Mouse (Mus musculus) midbrain, postnatal 0 days (tissue): Measurements from ENCODE around the gene Spag17. TPM values are rescaled to one million over a fixed set of nuclear protein-coding genes. Genes with fewer than 3 reads are reported as not detected.

Experiments used
- ATAC-seq: fragments of 200-750 bp; cut with Nextera tagmentation; 2 replicates; pipeline ENCODE4 v1.8.0; 2017; ENCODE audit warnings: moderate number of reproducible peaks, mild to moderate bottlenecking, moderate TSS enrichment, moderate library complexity; ENCODE audit not compliant: low FRiP score
- DNase-seq: peaks from one replicate; pipeline ENCODE4 v3.0.0-alpha.2; 2015; ENCODE audit warnings: low spot score
- H3K27ac ChIP-seq: fragments of 300-500 bp; sonication (generic); 2 replicates; pipeline ENCODE4 v1.5.1; 2014; ENCODE audit warnings: low read depth, mild to moderate bottlenecking, low read length, mixed read lengths
- H3K27me3 ChIP-seq: fragments of 300-500 bp; sonication (generic); 2 replicates; pipeline ENCODE4 v1.6.1; 2014; ENCODE audit warnings: low read length, control low read depth, mixed read lengths; ENCODE audit not compliant: insufficient read depth
- H3K36me3 ChIP-seq: fragments of 300-500 bp; sonication (generic); 2 replicates; pipeline ENCODE4 v1.6.1; 2014; ENCODE audit warnings: low read length, control low read depth, mixed read lengths; ENCODE audit not compliant: insufficient read depth
- H3K4me1 ChIP-seq: fragments of 300-500 bp; sonication (generic); 2 replicates; pipeline ENCODE4 v1.6.1; 2014; ENCODE audit warnings: mild to moderate bottlenecking, control low read depth, antibody characterized with exemption, low read length, mixed read lengths; ENCODE audit not compliant: insufficient read depth
- H3K4me2 ChIP-seq: fragments of 300-500 bp; sonication (generic); 2 replicates; pipeline ENCODE4 v1.6.1; 2014; ENCODE audit warnings: low read depth, mild to moderate bottlenecking, low read length, mixed read lengths; ENCODE audit not compliant: poor library complexity, severe bottlenecking
- H3K4me3 ChIP-seq: fragments of 300-500 bp; sonication (generic); 2 replicates; pipeline ENCODE4 v1.5.1; 2014; ENCODE audit warnings: low read depth, mild to moderate bottlenecking, low read length, moderate library complexity
- H3K9ac ChIP-seq: fragments of 300-500 bp; sonication (generic); replicated peaks from 2 replicates; pipeline ENCODE4 v1.6.1; 2014; ENCODE audit warnings: mild to moderate bottlenecking, low read length, moderate library complexity, mixed read lengths; ENCODE audit not compliant: poor library complexity, severe bottlenecking
- H3K9me3 ChIP-seq: fragments of 300-500 bp; sonication (generic); 2 replicates; pipeline ENCODE4 v1.6.1; 2016; ENCODE audit warnings: low read length, control low read depth
- CTCF ChIP-seq: IDR thresholded peaks from 2 replicates; pipeline ENCODE4 v1.5.1; 2016; ENCODE audit warnings: antibody characterized with exemption, mild to moderate bottlenecking
- WGBS: fragments of 180-500 bp; shearing (Covaris S2); extraction: QIAGEN DNeasy Blood & Tissue Kit; methylation state at CpG from one replicate; pipeline ENCODE4 v1.1.7; 2014; 5-methylcytosine and 5-hydroxymethylcytosine counted together
- polyA plus RNA-seq: library from polyadenylated mRNA; unstranded; fragments of >200 nt; fragmentation: Nextera tagmentation; extraction: Ambion mirVana; gene quantifications from 2 replicates; pipeline ENCODE4 v1.2.1, GENCODE M21; 2015
- total RNA-seq: library from RNA; depleted of rRNA; stranded (reverse); fragments of >200 nt; gene quantifications from 2 replicates; pipeline ENCODE4 v1.2.3, GENCODE M21; 2014

The Spag17 gene
- total and polyA plus RNA-seq, 2 experiments from 2014 or later = 0.22 to 0.80 TPM

- Histone ChIP-seq H3K4me1 (no peaks in the 10 kb centered on the region), H3K9me3 (no peaks in the 10 kb centered on the region), H3K4me2 (no peak overlapping the region), H3K27me3 (no peaks in the 10 kb centered on the region), H3K9ac (no peak overlapping the region), H3K4me3 (no peak overlapping the region), H3K27ac (no peak overlapping the region), H3K36me3 (no peaks in the 10 kb centered on the region)
- no peak for ATAC-seq
- 75% methylated on average over 5 of the region's 5 CpGs for WGBS
- DNase-seq = no peak
- no peak for TF ChIP-seq CTCF
Measured at GRCm38 (mm10) chr3:99970766-99971165, 85.6 kb downstream of the Spag17 start.

- Histone ChIP-seq H3K9me3 (no peaks in the 10 kb centered on the region), H3K9ac (no peak overlapping the region), H3K4me3 (no peak overlapping the region), H3K27me3 (no peaks in the 10 kb centered on the region), H3K4me2 (no peak overlapping the region), H3K36me3 (no peaks in the 10 kb centered on the region), H3K4me1 (no peaks in the 10 kb centered on the region), H3K27ac (no peak overlapping the region)
- ATAC-seq (no peak), DNase-seq (no peak)
- no peak for TF ChIP-seq CTCF
- WGBS = 71% methylated on average over 7 of the region's 7 CpGs
Measured at GRCm38 (mm10) chr3:99981046-99981445, 95.8 kb downstream of the Spag17 start.

- Histone ChIP-seq H3K9me3 (no peaks in the 10 kb centered on the region), H3K9ac (no peak overlapping the region), H3K4me1 (no peaks in the 10 kb centered on the region)
Measured at GRCm38 (mm10) chr3:100004676-100005075, 119.5 kb downstream of the Spag17 start.

GRCm38 (mm10) chr3:100009807-100010206, 124.6 kb downstream of the Spag17 start:
- Histone ChIP-seq H3K4me2 (no peak overlapping the region), H3K36me3 (no peaks in the 10 kb centered on the region), H3K27me3 (no peaks in the 10 kb centered on the region), H3K4me3 (no peak overlapping the region), H3K4me1 (no peaks in the 10 kb centered on the region), H3K27ac (no peak overlapping the region), H3K9me3 (no peaks in the 10 kb centered on the region), H3K9ac (no peak overlapping the region)
- no peak for ATAC-seq
- DNase-seq = no peak
- no peak for TF ChIP-seq CTCF

More at GRCm38 (mm10) chr3:100004676-100005075, 119.5 kb downstream of the Spag17 start:
- Histone ChIP-seq H3K4me3 (no peak overlapping the region), H3K4me2 (no peak overlapping the region), H3K36me3 (no peaks in the 10 kb centered on the region), H3K27ac (no peak overlapping the region), H3K27me3 (no peaks in the 10 kb centered on the region)
- ATAC-seq (no peak), DNase-seq (no peak)
- WGBS = 38% methylated on average over 1 of the region's 1 CpGs
- no peak for TF ChIP-seq CTCF

- no peak overlapping the region for H3K9ac ChIP-seq
- TF ChIP-seq CTCF = no peak
- no peak overlapping the region for H3K4me2 ChIP-seq
- H3K4me3 ChIP-seq = no peak overlapping the region
- no peak overlapping the region for H3K27ac ChIP-seq
- H3K36me3 ChIP-seq = no peaks in the 10 kb centered on the region
- H3K4me1 ChIP-seq = no peaks in the 10 kb centered on the region
- no peak for DNase-seq
- H3K27me3 ChIP-seq = no peaks in the 10 kb centered on the region
- 82% methylated on average over 1 of the region's 1 CpGs for WGBS
- H3K9me3 ChIP-seq = no peaks in the 10 kb centered on the region
- no peak for ATAC-seq
Measured at GRCm38 (mm10) chr3:100014110-100014509, 128.9 kb downstream of the Spag17 start.

GRCm38 (mm10) chr3:100031291-100031690, 146.1 kb downstream of the Spag17 start:
- H3K4me3 ChIP-seq = no peak overlapping the region
- no peaks in the 10 kb centered on the region for H3K36me3 ChIP-seq
- H3K9me3 ChIP-seq = no peaks in the 10 kb centered on the region
- TF ChIP-seq CTCF = peak; percentile 62
- WGBS = 34% methylated on average over 4 of the region's 4 CpGs
- H3K4me1 ChIP-seq = no peaks in the 10 kb centered on the region
- no peaks in the 10 kb centered on the region for H3K27me3 ChIP-seq
- H3K27ac ChIP-seq = no peak overlapping the region
- no peak overlapping the region for H3K9ac ChIP-seq
- H3K4me2 ChIP-seq = no peak overlapping the region
- DNase-seq (peak; percentile 47), ATAC-seq (0 out of 2 replicates have a peak, but pooled peaks have one; percentile 41)
